Mouse (Mus musculus) erythroid progenitor cell, adult 5-6 weeks (primary cell): ENCODE measurements around the gene Luc7l. TPM values are rescaled to one million over a fixed set of nuclear protein-coding genes. Genes with fewer than 3 reads are reported as not detected.
"Not testable (repeated sequence)": the region's sequence is repeated elsewhere in the genome, so short reads cannot be mapped to it uniquely, and the experiment has no call there.

ENCODE experiments used
- ATAC-seq: replicated peaks from 2 replicates; pipeline ENCODE4 v1.8.0; 2016; ENCODE audit warnings: moderate number of reproducible peaks, mild to moderate bottlenecking, moderate TSS enrichment, inconsistent platforms; ENCODE audit not compliant: poor library complexity, low FRiP score, severe bottlenecking
- total RNA-seq, 2 experiments: library from RNA; stranded (forward) in 1 of 2; stranded (reverse) in 1 of 2; fragments of 150-400 nt in 1 of 2; fragments of 186-747, 209-891 nt in 1 of 2; gene quantifications; 2 replicates each; pipeline versions ENCODE4 v1.2.3 to v1.2.4; 2015 to 2017; ENCODE audit warnings: low replicate concordance in 2 of 2

Gene Luc7l
- total RNA-seq, 2 experiments from 2014 or later: 16.3 to 45.1 TPM

- ATAC-seq: peak; percentile 90
These were observed 8.4 kb upstream of the Luc7l start, which contains the start of gene Fam234a for GRCm38 (mm10) chr17:26244101-26244841. Gene Fam234a (minus strand): TSS chr17:26244242.

- no peak for ATAC-seq
These were observed 684 bp upstream of the Luc7l start for GRCm38 (mm10) chr17:26251886-26252538.

GRCm38 (mm10) chr17:26253399-26253798 lies 703 bp downstream of the Luc7l start:
- peak; percentile 48 for ATAC-seq

DNA sequence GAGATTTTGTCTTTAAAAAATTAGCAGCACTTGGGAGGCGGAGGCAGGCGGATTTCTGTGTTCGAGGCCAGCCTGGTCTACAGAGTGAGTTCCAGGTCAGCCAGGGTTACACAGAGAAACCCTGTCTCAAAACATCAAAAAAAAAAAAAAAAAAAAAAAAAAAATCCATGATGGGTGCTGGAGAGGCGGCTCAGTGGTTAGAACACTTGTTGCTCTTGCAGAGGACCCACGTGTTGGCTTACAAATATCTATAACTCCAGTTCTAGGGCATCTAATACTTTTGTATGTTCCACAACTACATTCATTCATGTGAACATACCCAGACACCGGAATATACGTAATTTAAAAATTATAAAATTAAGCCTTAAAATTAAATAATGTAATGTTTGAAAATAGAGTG lies 2.6 kb downstream of the Luc7l start:
- no peak for ATAC-seq

- no peak for ATAC-seq
These were observed 9.1 kb downstream of the Luc7l start for GRCm38 (mm10) chr17:26261826-26262225.

- ATAC-seq: no peak
These were observed 9.7 kb downstream of the Luc7l start for GRCm38 (mm10) chr17:26262384-26262783.

DNA sequence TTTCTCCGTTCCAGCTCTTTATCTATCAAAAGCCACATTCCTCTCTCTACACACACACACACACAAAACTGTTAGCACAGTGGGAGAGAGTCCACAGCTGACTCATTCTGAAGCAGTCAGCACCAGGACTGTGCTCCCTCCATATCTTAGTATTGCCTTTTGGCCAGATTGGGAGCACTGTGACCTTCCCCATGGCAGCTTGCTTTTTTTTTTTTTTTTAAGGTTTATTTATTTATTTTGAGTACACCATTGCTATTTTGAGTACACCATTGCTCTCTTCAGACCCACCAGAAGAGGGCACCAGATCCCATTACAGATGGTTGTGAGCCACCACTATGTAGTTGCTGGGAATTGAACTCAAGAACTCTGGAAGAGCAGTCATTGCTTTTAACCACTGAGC lies 16.2 kb downstream of the Luc7l start:
- ATAC-seq: 0 out of 2 replicates have a peak, but pooled peaks have one; percentile 25

- not testable (repeated sequence) for ATAC-seq
These were observed 16.9 kb downstream of the Luc7l start for GRCm38 (mm10) chr17:26269577-26269976.

DNA sequence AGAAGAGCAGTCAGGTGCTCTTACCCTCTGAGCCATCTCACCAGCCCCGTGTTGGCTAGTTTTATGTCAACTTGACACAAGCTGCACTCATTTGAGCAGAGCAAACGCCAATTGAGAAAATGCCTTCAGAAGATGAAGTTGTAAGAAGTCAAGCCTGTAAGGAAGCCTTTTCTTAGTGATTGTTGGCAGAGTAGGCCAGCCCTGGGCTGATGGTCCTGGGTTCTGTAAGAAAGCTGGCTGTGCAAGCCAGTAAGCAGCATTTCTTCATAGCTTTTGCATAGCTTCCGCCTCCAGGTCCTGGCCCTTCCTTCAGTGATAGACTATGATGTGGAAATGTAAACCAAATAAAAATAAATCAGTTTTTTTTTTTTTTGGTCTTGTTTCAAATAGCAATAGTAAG lies 19.9 kb downstream of the Luc7l start:
- no peak for ATAC-seq

DNA sequence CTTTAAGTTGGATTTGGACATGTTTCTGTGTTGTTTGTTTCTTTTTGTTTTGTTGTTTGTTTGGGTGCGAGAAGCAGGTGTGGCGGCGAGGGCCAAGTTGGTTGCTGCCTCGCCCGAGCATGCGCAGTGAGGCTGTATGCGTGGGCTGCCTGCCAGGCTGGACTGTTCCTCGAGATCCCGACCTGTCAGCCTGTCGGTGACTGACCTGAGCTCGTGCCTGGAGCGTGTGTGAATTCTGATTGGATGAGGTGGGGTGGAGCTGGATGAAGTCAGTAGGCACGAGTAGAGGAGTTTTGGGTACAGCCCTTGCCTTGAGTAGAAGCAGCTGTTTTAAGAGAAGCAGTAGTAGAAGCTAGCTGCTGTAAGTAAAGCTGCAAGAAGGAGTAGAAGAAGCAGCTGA lies 23.2 kb downstream of the Luc7l start:
- no peak for ATAC-seq

GRCm38 (mm10) chr17:26276711-26277110 lies 24.0 kb downstream of the Luc7l start:
- ATAC-seq: peak; percentile 63; the same call in 1 of the 2 replicates

- ATAC-seq: no peak
These were observed 33.7 kb downstream of the Luc7l start for GRCm38 (mm10) chr17:26286199-26286955.

DNA sequence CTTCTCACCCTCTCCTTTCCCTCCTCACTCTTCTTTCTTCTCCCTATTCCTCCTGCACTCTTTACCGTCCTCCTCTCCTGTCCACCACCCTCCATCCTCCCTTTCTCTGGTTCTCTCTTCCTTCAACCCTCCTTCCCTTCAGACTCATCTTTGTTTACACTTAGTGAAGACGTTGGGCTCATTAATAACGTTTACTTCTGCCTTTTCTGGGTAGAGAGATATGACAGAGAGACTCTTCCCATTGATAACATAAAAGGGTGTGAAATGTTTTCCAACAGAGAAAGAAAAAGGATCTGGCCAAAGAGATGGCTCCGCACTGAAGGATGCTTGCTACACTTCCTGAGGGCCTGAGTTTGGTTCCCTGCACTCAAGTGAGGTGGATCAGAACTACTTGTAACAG lies 36.8 kb downstream of the Luc7l start:
- no peak for ATAC-seq

- ATAC-seq: not testable (repeated sequence)
These were observed 45.6 kb downstream of the Luc7l start for GRCm38 (mm10) chr17:26298318-26298717.

DNA sequence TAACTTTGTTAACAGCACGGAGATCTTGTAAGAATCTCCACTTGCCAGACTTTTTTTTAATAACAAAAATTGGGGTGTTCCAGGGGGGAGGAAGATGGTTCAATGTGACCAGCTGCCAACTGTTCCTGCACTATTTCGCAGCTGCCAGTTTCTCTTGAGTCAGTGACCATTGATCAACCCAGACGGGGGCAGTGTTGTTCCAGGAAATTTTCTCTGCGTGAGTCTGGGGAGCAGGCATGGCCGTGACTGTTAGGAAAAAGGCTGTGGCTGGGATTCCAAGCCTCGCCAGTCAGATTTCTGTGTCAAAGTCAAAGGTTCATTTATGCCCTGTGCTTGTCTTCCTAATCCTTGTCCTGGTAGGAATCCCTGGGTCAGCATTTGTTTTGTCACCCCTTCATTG lies 61.6 kb downstream of the Luc7l start:
- ATAC-seq: no peak

- ATAC-seq: no peak
These were observed 62.8 kb downstream of the Luc7l start for GRCm38 (mm10) chr17:26315474-26315873.

- ATAC-seq: no peak
These were observed 65.7 kb downstream of the Luc7l start for GRCm38 (mm10) chr17:26318441-26318840.
